Mouse (Mus musculus) embryonic facial prominence, embryonic 14.5 days (tissue): ENCODE results near the gene Gm20388. TPM values are rescaled to one million over a fixed set of nuclear protein-coding genes. Genes with fewer than 3 reads are reported as not detected.
A peak's percentile ranks its signal among the peaks of the same experiment; 100 is the strongest.

Experiments used
- ATAC-seq: fragments of 200-750 bp; cut with Nextera tagmentation; 2 replicates; pipeline ENCODE4 v1.8.0; 2017; ENCODE audit warnings: low read depth, moderate number of reproducible peaks, moderate TSS enrichment
- DNase-seq: peaks from one replicate; pipeline ENCODE4 v3.0.0-alpha.2; 2015; ENCODE audit warnings: low spot score
- H3K27ac ChIP-seq: fragments of 300-500 bp; sonication (generic); replicated peaks from 2 replicates; pipeline ENCODE4 v1.5.1; 2014; ENCODE audit warnings: low read depth, mild to moderate bottlenecking, low read length, moderate library complexity
- H3K27me3 ChIP-seq: fragments of 300-500 bp; sonication (generic); replicated peaks from 2 replicates; pipeline ENCODE4 v1.6.1; 2014; ENCODE audit warnings: low read length; ENCODE audit not compliant: control insufficient read depth, insufficient read depth
- H3K36me3 ChIP-seq: fragments of 300-500 bp; sonication (generic); 2 replicates; pipeline ENCODE4 v1.6.1; 2014; ENCODE audit warnings: low read length, mixed read lengths; ENCODE audit not compliant: control insufficient read depth, insufficient read depth
- H3K4me1 ChIP-seq: fragments of 300-500 bp; sonication (generic); 2 replicates; pipeline ENCODE4 v1.6.1; 2014; ENCODE audit warnings: antibody characterized with exemption, low read length; ENCODE audit not compliant: control insufficient read depth, insufficient read depth
- H3K4me2 ChIP-seq: fragments of 300-500 bp; sonication (generic); 2 replicates; pipeline ENCODE4 v1.6.1; 2014; ENCODE audit warnings: low read depth, mild to moderate bottlenecking, low read length, moderate library complexity, mixed read lengths
- H3K4me3 ChIP-seq: fragments of 300-500 bp; sonication (generic); 2 replicates; pipeline ENCODE4 v1.5.1; 2014; ENCODE audit warnings: low read depth, mild to moderate bottlenecking, low read length
- H3K9ac ChIP-seq: fragments of 300-500 bp; sonication (generic); 2 replicates; pipeline ENCODE4 v1.6.1; 2014; ENCODE audit warnings: low read depth, mild to moderate bottlenecking, low read length, moderate library complexity, mixed read lengths
- H3K9me3 ChIP-seq: fragments of 300-500 bp; sonication (generic); 2 replicates; pipeline ENCODE4 v1.6.1; 2016; ENCODE audit warnings: low read length; ENCODE audit not compliant: control insufficient read depth
- WGBS: fragments of 180-500 bp; shearing (Covaris S2); extraction: QIAGEN DNeasy Blood & Tissue Kit; methylation state at CpG from one replicate; pipeline ENCODE4 v1.1.7; 2014; 5-methylcytosine and 5-hydroxymethylcytosine counted together
- polyA plus RNA-seq: library from polyadenylated mRNA; unstranded; fragments of >200 nt; fragmentation: Nextera tagmentation; extraction: Ambion mirVana; gene quantifications from 2 replicates; pipeline ENCODE4 v1.2.1, GENCODE M21; 2014

Gene Gm20388
- polyA plus RNA-seq, 1 experiment from 2014 or later, result not detected

GRCm38 (mm10) chr8:122772431-122773060, 2861.9 kb downstream of the Gm20388 start:
- Histone ChIP-seq H3K36me3 (no peaks in the 10 kb centered on the region), H3K4me3 (no peak overlapping the region), H3K27me3 (0 out of 2 replicates have a peak, but pooled peaks cover 3% of the 10 kb centered on the region), H3K9ac (no peak overlapping the region), H3K27ac (no peak overlapping the region), H3K4me2 (no peak overlapping the region), H3K9me3 (no peaks in the 10 kb centered on the region), H3K4me1 (peaks cover 10% of the 10 kb centered on the region)
- WGBS, result 42% methylated on average over 10 of the region's 10 CpGs
- DNase-seq, result no peak
- no peak for ATAC-seq

GRCm38 (mm10) chr8:122775285-122776155, 2864.9 kb downstream of the Gm20388 start, which contains the start of gene Acsf3:
Acsf3 (plus strand) TSS chr8:122775486.
- peak within 1 kb of the TSS; percentile 92 for H3K4me2 ChIP-seq
- H3K27ac ChIP-seq, result 0 out of 2 replicates have a peak within 1 kb of the TSS, but pooled peaks have one; percentile 15
- ATAC-seq, result peak; percentile 86
- H3K9me3 ChIP-seq, result no peaks in the 10 kb centered on the region
- WGBS, result 2% methylated on average over 48 of the region's 50 CpGs
- H3K4me1 ChIP-seq, result peaks cover 10% of the 10 kb centered on the region
- DNase-seq, result peak; percentile 60
- H3K27me3 ChIP-seq, result 0 out of 2 replicates have a peak, but pooled peaks cover 3% of the 10 kb centered on the region
- peaks cover 4% of the 10 kb centered on the region; the same call in 1 of the 2 replicates for H3K36me3 ChIP-seq
- peak within 1 kb of the TSS; percentile 88 for H3K9ac ChIP-seq
- H3K4me3 ChIP-seq, result peak within 1 kb of the TSS; percentile 86

- H3K27me3 ChIP-seq, result 0 out of 2 replicates have a peak, but pooled peaks cover 3% of the 10 kb centered on the region
- WGBS, result 85% methylated on average over 6 of the region's 6 CpGs
- no peak overlapping the region for H3K4me2 ChIP-seq
- ATAC-seq (no peak), DNase-seq (no peak)
- no peaks in the 10 kb centered on the region for H3K9me3 ChIP-seq
- H3K9ac ChIP-seq, result no peak overlapping the region
- no peak overlapping the region for H3K27ac ChIP-seq
- peaks cover 24% of the 10 kb centered on the region; the same call in 1 of the 2 replicates for H3K36me3 ChIP-seq
- no peak overlapping the region for H3K4me3 ChIP-seq
- H3K4me1 ChIP-seq, result peaks cover 10% of the 10 kb centered on the region
Measured at GRCm38 (mm10) chr8:122777701-122778100, 2867.1 kb downstream of the Gm20388 start.

GRCm38 (mm10) chr8:122778703-122779239, 2868.1 kb downstream of the Gm20388 start:
- WGBS, result 83% methylated on average over 3 of the region's 3 CpGs
- H3K4me2 ChIP-seq, result no peak overlapping the region
- no peaks in the 10 kb centered on the region for H3K9me3 ChIP-seq
- no peak overlapping the region for H3K4me3 ChIP-seq
- ATAC-seq (no peak), DNase-seq (no peak)
- no peak overlapping the region for H3K9ac ChIP-seq
- H3K36me3 ChIP-seq, result peaks cover 31% of the 10 kb centered on the region; the same call in 1 of the 2 replicates
- H3K4me1 ChIP-seq, result peaks cover 10% of the 10 kb centered on the region
- H3K27me3 ChIP-seq, result 0 out of 2 replicates have a peak, but pooled peaks cover 3% of the 10 kb centered on the region
- no peak overlapping the region for H3K27ac ChIP-seq

- H3K27ac ChIP-seq, result no peak overlapping the region
- 0 out of 2 replicates have a peak, but pooled peaks cover 3% of the 10 kb centered on the region for H3K27me3 ChIP-seq
- no peak for ATAC-seq
- no peak for DNase-seq
- H3K9ac ChIP-seq, result no peak overlapping the region
- peaks cover 36% of the 10 kb centered on the region; the same call in 1 of the 2 replicates for H3K36me3 ChIP-seq
- no peak overlapping the region for H3K4me3 ChIP-seq
- no peaks in the 10 kb centered on the region for H3K9me3 ChIP-seq
- no peak overlapping the region for H3K4me2 ChIP-seq
- peaks cover 10% of the 10 kb centered on the region for H3K4me1 ChIP-seq
- 78% methylated on average over 9 of the region's 9 CpGs for WGBS
Measured at GRCm38 (mm10) chr8:122779255-122779654, 2868.6 kb downstream of the Gm20388 start.

- Histone ChIP-seq H3K9me3 (no peaks in the 10 kb centered on the region), H3K27ac (no peak overlapping the region), H3K4me2 (no peak overlapping the region), H3K36me3 (peaks cover 56% of the 10 kb centered on the region), H3K27me3 (no peaks in the 10 kb centered on the region), H3K4me1 (no peaks in the 10 kb centered on the region), H3K9ac (no peak overlapping the region), H3K4me3 (no peak overlapping the region)
- no peak for DNase-seq
- 67% methylated on average over 1 of the region's 1 CpGs for WGBS
- no peak for ATAC-seq
Measured at GRCm38 (mm10) chr8:122784756-122785155, 2874.1 kb downstream of the Gm20388 start.

- WGBS, result 94% methylated on average over 5 of the region's 5 CpGs
- Histone ChIP-seq H3K4me2 (no peak overlapping the region), H3K4me3 (no peak overlapping the region), H3K9me3 (no peaks in the 10 kb centered on the region), H3K36me3 (peaks cover 25% of the 10 kb centered on the region), H3K27ac (no peak overlapping the region), H3K9ac (no peak overlapping the region), H3K27me3 (no peaks in the 10 kb centered on the region), H3K4me1 (no peaks in the 10 kb centered on the region)
- DNase-seq (no peak), ATAC-seq (no peak)
Measured at GRCm38 (mm10) chr8:122789796-122790195, 2879.2 kb downstream of the Gm20388 start.

- ATAC-seq, result peak; percentile 84; the same call in 1 of the 2 replicates
- WGBS, result 80% methylated on average over 18 of the region's 18 CpGs
- no peaks in the 10 kb centered on the region for H3K4me1 ChIP-seq
- no peak overlapping the region for H3K27ac ChIP-seq
- no peak overlapping the region for H3K4me3 ChIP-seq
- H3K4me2 ChIP-seq, result no peak overlapping the region
- peaks cover 15% of the 10 kb centered on the region; the same call in 1 of the 2 replicates for H3K36me3 ChIP-seq
- no peaks in the 10 kb centered on the region for H3K9me3 ChIP-seq
- H3K9ac ChIP-seq, result no peak overlapping the region
- H3K27me3 ChIP-seq, result no peaks in the 10 kb centered on the region
- DNase-seq, result peak; percentile 53
Measured at GRCm38 (mm10) chr8:122793375-122794174, 2882.9 kb downstream of the Gm20388 start.
